Comparison of ENCODE assay signal across 11 mouse cellular contexts in the genomic region with DNA sequence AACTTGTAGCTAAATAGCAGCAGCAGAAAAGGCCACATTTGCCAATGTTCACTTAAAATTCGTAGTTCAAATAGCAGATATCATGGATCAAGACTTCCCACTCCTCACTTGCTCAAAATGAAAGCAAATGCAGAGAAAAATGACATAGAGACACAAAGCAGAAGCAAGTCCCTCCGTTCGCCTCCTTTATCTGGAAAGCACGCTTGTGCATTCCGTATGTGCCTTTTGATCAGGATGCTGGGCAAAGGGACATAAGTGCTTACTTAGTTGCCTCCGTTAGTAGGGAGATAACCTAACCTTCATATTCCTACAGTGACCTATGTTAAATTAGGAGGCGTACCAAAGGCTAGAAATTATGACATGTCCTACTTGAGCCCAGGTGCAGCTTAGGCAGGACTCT. TPM values are rescaled to one million over a fixed set of nuclear protein-coding genes. Genes with fewer than 3 reads are reported as not detected.
DNase-seq lines count a peak whose midpoint lies in the region; ATAC-seq and TF ChIP-seq lines count a peak whose summit lies in the region.
"Had no signal": no experiment of that assay in that cellular context is flagged by ENCODE, and none has a peak within 500 bp of the region (broad histone marks: within the 10 kb centered on the region; RNA-seq: fewer than 3 reads in every experiment).

No protein-coding gene starts in this region.

- peak overlapping the region; percentile 17 for H3K4me2 ChIP-seq in heart, embryonic 11.5 days
- peak overlapping the region; percentile 94 for H3K4me2 ChIP-seq in embryonic facial prominence, embryonic 13.5 days
- peak overlapping the region; percentile 100 for H3K4me2 ChIP-seq in hindbrain, postnatal 0 days (ENCODE audit: low read depth, low read length)
- H3K4me2 ChIP-seq in midbrain, embryonic 13.5 days (replicated peaks) = peak overlapping the region; percentile 93
- H3K4me2 ChIP-seq in lung, postnatal 0 days (replicated peaks; ENCODE audit: low read depth, low read length) = no peak overlapping the region
- no peak overlapping the region for H3K4me2 ChIP-seq in kidney, embryonic 14.5 days (replicated peaks; ENCODE audit: low read depth, low read length)
- H3K4me2 ChIP-seq: kidney, embryonic 15.5 days had no signal

- no peak for TF ChIP-seq EP300 in lung, postnatal 0 days (IDR thresholded peaks at IDR 0.05)

- no peaks in the 10 kb centered on the region for H3K9me3 ChIP-seq in heart, embryonic 11.5 days (replicated peaks; ENCODE audit: control insufficient read depth, low read length)
- H3K9me3 ChIP-seq in embryonic facial prominence, embryonic 13.5 days = no peaks in the 10 kb centered on the region
- H3K9me3 ChIP-seq in hindbrain, postnatal 0 days (ENCODE audit: low read length) = no peaks in the 10 kb centered on the region
- H3K9me3 ChIP-seq in midbrain, embryonic 13.5 days = no peaks in the 10 kb centered on the region
- no peaks in the 10 kb centered on the region for H3K9me3 ChIP-seq in lung, postnatal 0 days (ENCODE audit: low read length)
- H3K9me3 ChIP-seq in kidney, embryonic 14.5 days (ENCODE audit: control insufficient read depth, low read length) = no peaks in the 10 kb centered on the region
- H3K9me3 ChIP-seq: kidney, embryonic 15.5 days had no signal

- H3K36me3 ChIP-seq in heart, embryonic 11.5 days (ENCODE audit: control insufficient read depth, insufficient read depth, low read length) = peaks cover 4% of the 10 kb centered on the region; the same call in 1 of the 2 replicates
- H3K36me3 ChIP-seq in embryonic facial prominence, embryonic 13.5 days = peaks cover 34% of the 10 kb centered on the region
- no peaks in the 10 kb centered on the region for H3K36me3 ChIP-seq in hindbrain, postnatal 0 days (ENCODE audit: insufficient read depth, low read length)
- peaks cover 32% of the 10 kb centered on the region for H3K36me3 ChIP-seq in midbrain, embryonic 13.5 days
- H3K36me3 ChIP-seq in lung, postnatal 0 days (ENCODE audit: insufficient read depth, low read length) = no peaks in the 10 kb centered on the region
- no peaks in the 10 kb centered on the region for H3K36me3 ChIP-seq in kidney, embryonic 14.5 days (ENCODE audit: control insufficient read depth, insufficient read depth, low read length)
- H3K36me3 ChIP-seq: kidney, embryonic 15.5 days had no signal

- no peaks in the 10 kb centered on the region; the same call in 1 of the 2 replicates for H3K27me3 ChIP-seq in heart, embryonic 11.5 days (ENCODE audit: control insufficient read depth, insufficient read depth, low read length)
- H3K27me3 ChIP-seq in embryonic facial prominence, embryonic 13.5 days = no peaks in the 10 kb centered on the region
- H3K27me3 ChIP-seq in hindbrain, postnatal 0 days (ENCODE audit: insufficient read depth, low read length) = no peaks in the 10 kb centered on the region
- H3K27me3 ChIP-seq in midbrain, embryonic 13.5 days = no peaks in the 10 kb centered on the region
- no peaks in the 10 kb centered on the region for H3K27me3 ChIP-seq in lung, postnatal 0 days (replicated peaks; ENCODE audit: insufficient read depth, low read length)
- peaks cover 29% of the 10 kb centered on the region for H3K27me3 ChIP-seq in kidney, embryonic 14.5 days (ENCODE audit: control insufficient read depth, insufficient read depth, low read length)

- 32% methylated on average over 7 of the region's 7 CpGs for WGBS in heart, embryonic 11.5 days (ENCODE audit: insufficient replicate concordance)
- 36% methylated on average over 7 of the region's 7 CpGs for WGBS in embryonic facial prominence, embryonic 13.5 days
- WGBS in hindbrain, postnatal 0 days = 50% methylated on average over 7 of the region's 7 CpGs
- WGBS in midbrain, embryonic 13.5 days = 42% methylated on average over 7 of the region's 7 CpGs
- 76% methylated on average over 7 of the region's 7 CpGs for WGBS in lung, postnatal 0 days
- 80% methylated on average over 7 of the region's 7 CpGs for WGBS in kidney, embryonic 14.5 days

- no peak overlapping the region for H3K4me3 ChIP-seq in heart, embryonic 11.5 days (ENCODE audit: low read depth, low read length)
- H3K4me3 ChIP-seq in embryonic facial prominence, embryonic 13.5 days = peak overlapping the region; percentile 85
- H3K4me3 ChIP-seq in hindbrain, postnatal 0 days (ENCODE audit: low read length) = peak overlapping the region; percentile 69
- peak overlapping the region; percentile 79 for H3K4me3 ChIP-seq in midbrain, embryonic 13.5 days (replicated peaks)
- H3K4me3 ChIP-seq in lung, postnatal 0 days (ENCODE audit: low read depth, low read length) = no peak overlapping the region
- H3K4me3 ChIP-seq in kidney, embryonic 14.5 days (ENCODE audit: low read length) = no peak overlapping the region
- H3K4me3 ChIP-seq: kidney, embryonic 15.5 days had no signal

- intact Hi-C loops in heart, postnatal 14 days (cut with DNase I) = loop anchor here (2.0 to 5.0 kb wide), 3 partner anchors 154 to 1779 kb away; no protein-coding TSS in a partner anchor

- no peak for ATAC-seq in heart, embryonic 11.5 days (replicated peaks; ENCODE audit: insufficient number of reproducible peaks, low FRiP score, low TSS enrichment)
- ATAC-seq in embryonic facial prominence, embryonic 13.5 days (ENCODE audit: insufficient number of reproducible peaks, insufficient read depth, low FRiP score, low TSS enrichment, low read depth) = no peak
- no peak for ATAC-seq in hindbrain, postnatal 0 days
- no peak for ATAC-seq in midbrain, embryonic 13.5 days
- no peak for ATAC-seq in lung, postnatal 0 days
- no peak for ATAC-seq in kidney, embryonic 14.5 days (ENCODE audit: low FRiP score, low TSS enrichment)

- H3K27ac ChIP-seq in heart, embryonic 11.5 days (ENCODE audit: low read depth, low read length) = no peak overlapping the region
- H3K27ac ChIP-seq in embryonic facial prominence, embryonic 13.5 days = peak overlapping the region; percentile 12
- peak overlapping the region; percentile 75 for H3K27ac ChIP-seq in hindbrain, postnatal 0 days
- H3K27ac ChIP-seq in midbrain, embryonic 13.5 days = peak overlapping the region; percentile 64
- H3K27ac ChIP-seq in lung, postnatal 0 days (ENCODE audit: low read length) = no peak overlapping the region
- no peak overlapping the region for H3K27ac ChIP-seq in kidney, embryonic 14.5 days (ENCODE audit: low read depth, low read length)
- H3K27ac ChIP-seq: kidney, embryonic 15.5 days had no signal

- peaks cover 12% of the 10 kb centered on the region for H3K4me1 ChIP-seq in heart, embryonic 11.5 days (ENCODE audit: control insufficient read depth, insufficient read depth, low read length)
- H3K4me1 ChIP-seq in embryonic facial prominence, embryonic 13.5 days = peaks cover 49% of the 10 kb centered on the region
- H3K4me1 ChIP-seq in hindbrain, postnatal 0 days (ENCODE audit: insufficient read depth, low read length) = 0 out of 2 replicates have a peak, but pooled peaks cover 7% of the 10 kb centered on the region
- H3K4me1 ChIP-seq in midbrain, embryonic 13.5 days (replicated peaks) = peaks cover 66% of the 10 kb centered on the region
- no peaks in the 10 kb centered on the region; the same call in 1 of the 2 replicates for H3K4me1 ChIP-seq in lung, postnatal 0 days (ENCODE audit: insufficient read depth, low read depth, low read length)
- 0 out of 2 replicates have a peak, but pooled peaks cover 9% of the 10 kb centered on the region for H3K4me1 ChIP-seq in kidney, embryonic 14.5 days (ENCODE audit: control insufficient read depth, insufficient read depth, low read length)

- H3K9ac ChIP-seq in heart, embryonic 11.5 days (ENCODE audit: low read depth, low read length) = no peak overlapping the region
- peak overlapping the region; percentile 70 for H3K9ac ChIP-seq in embryonic facial prominence, embryonic 13.5 days
- H3K9ac ChIP-seq in hindbrain, postnatal 0 days (replicated peaks; ENCODE audit: low read length) = peak overlapping the region; percentile 44
- H3K9ac ChIP-seq in midbrain, embryonic 13.5 days (replicated peaks) = peak overlapping the region; percentile 66
- H3K9ac ChIP-seq in lung, postnatal 0 days (replicated peaks; ENCODE audit: low read depth) = no peak overlapping the region
- no peak overlapping the region for H3K9ac ChIP-seq in kidney, embryonic 14.5 days (ENCODE audit: low read depth, low read length)
- H3K9ac ChIP-seq: kidney, embryonic 15.5 days had no signal

- TF ChIP-seq CTCF in hindbrain, postnatal 0 days (IDR thresholded peaks at IDR 0.05; ENCODE audit: low read depth) = no peak
- no peak for TF ChIP-seq CTCF in lung, postnatal 0 days (IDR thresholded peaks at IDR 0.05)

- DNase-seq in heart, postnatal 14 days = no peak
- no peak for DNase-seq in hindbrain, postnatal 0 days (ENCODE audit: low spot score)
- DNase-seq in lung, postnatal 0 days (ENCODE audit: low spot score) = no peak
- DNase-seq in adrenal gland, postnatal 14 days = no peak
- DNase-seq: embryo, embryonic 11 days; lung, postnatal 4 days had no signal

RNA-seq across cellular contexts. Expression of gene Bcl11a, which starts 5.6 kb away (rescaled TPM):
- polyA plus RNA-seq in heart, embryonic 11.5 days (2014; fragmentation: Nextera tagmentation; extraction: Ambion mirVana) = 19.1 and 21.7 TPM in 2 replicates
- total RNA-seq in heart, postnatal 14 days (2021) = 1 to 10 TPM; 4.1 to 5.0 TPM
- 70.0 and 79.1 TPM in 2 replicates for polyA plus RNA-seq in embryonic facial prominence, embryonic 13.5 days (2015; fragmentation: Nextera tagmentation; extraction: Ambion mirVana)
- 32.2 and 32.3 TPM in 2 replicates for total RNA-seq in hindbrain, postnatal 0 days (2014; rRNA removed)
- polyA plus RNA-seq in hindbrain, postnatal 0 days (2015; fragmentation: Nextera tagmentation; extraction: Ambion mirVana) = 69.8 and 73.5 TPM in 2 replicates
- polyA plus RNA-seq in midbrain, embryonic 13.5 days (2015; fragmentation: Nextera tagmentation; extraction: Ambion mirVana) = 97.6 and 102 TPM in 2 replicates
- 2.4 and 2.6 TPM in 2 replicates for polyA plus RNA-seq in lung, postnatal 0 days (2015; fragmentation: Nextera tagmentation; extraction: Ambion mirVana)
- total RNA-seq in adrenal gland, postnatal 14 days (2021) = 5.1 and 9.7 TPM in 2 replicates
- polyA plus RNA-seq in kidney, embryonic 14.5 days (2014; fragmentation: Nextera tagmentation; extraction: Ambion mirVana) = 2.6 and 2.8 TPM in 2 replicates

RNA-seq across cellular contexts. Expression of gene A830031A19Rik, which starts 8.6 kb away (rescaled TPM):
- polyA plus RNA-seq in heart, embryonic 11.5 days (2014; fragmentation: Nextera tagmentation; extraction: Ambion mirVana) = not detected in 2 replicates
- total RNA-seq in heart, postnatal 14 days (2021) = not detected
- not detected in 2 replicates for polyA plus RNA-seq in embryonic facial prominence, embryonic 13.5 days (2015; fragmentation: Nextera tagmentation; extraction: Ambion mirVana)
- total RNA-seq in hindbrain, postnatal 0 days (2014; rRNA removed) = not detected in 2 replicates
- not detected in 2 replicates for polyA plus RNA-seq in hindbrain, postnatal 0 days (2015; fragmentation: Nextera tagmentation; extraction: Ambion mirVana)
- polyA plus RNA-seq in midbrain, embryonic 13.5 days (2015; fragmentation: Nextera tagmentation; extraction: Ambion mirVana) = not detected in 2 replicates
- polyA plus RNA-seq in lung, postnatal 0 days (2015; fragmentation: Nextera tagmentation; extraction: Ambion mirVana) = not detected in 2 replicates
- not detected in 2 replicates for total RNA-seq in adrenal gland, postnatal 14 days (2021)
- not detected in 2 replicates for polyA plus RNA-seq in kidney, embryonic 14.5 days (2014; fragmentation: Nextera tagmentation; extraction: Ambion mirVana)
- polyA plus RNA-seq: kidney, embryonic 15.5 days had no signal

Comparison
In these comparisons a context has a peak if more than half of its experiments do, and no peak if none do; other contexts are left out.
1. H3K27ac ChIP-seq: peak in embryonic facial prominence, embryonic 13.5 days (single experiment), hindbrain, postnatal 0 days (single experiment) and midbrain, embryonic 13.5 days (single experiment); none in heart, embryonic 11.5 days (single experiment), lung, postnatal 0 days (single experiment) and kidney, embryonic 14.5 days (single experiment).
2. H3K4me2 ChIP-seq: peak in heart, embryonic 11.5 days (single experiment), embryonic facial prominence, embryonic 13.5 days (single experiment), hindbrain, postnatal 0 days (single experiment) and midbrain, embryonic 13.5 days (single experiment); none in lung, postnatal 0 days (single experiment) and kidney, embryonic 14.5 days (single experiment).
3. H3K4me3 ChIP-seq: peak in embryonic facial prominence, embryonic 13.5 days (single experiment), hindbrain, postnatal 0 days (single experiment) and midbrain, embryonic 13.5 days (single experiment); none in heart, embryonic 11.5 days (single experiment), lung, postnatal 0 days (single experiment) and kidney, embryonic 14.5 days (single experiment).
4. H3K9ac ChIP-seq: peak in embryonic facial prominence, embryonic 13.5 days (single experiment), hindbrain, postnatal 0 days (single experiment) and midbrain, embryonic 13.5 days (single experiment); none in heart, embryonic 11.5 days (single experiment), lung, postnatal 0 days (single experiment) and kidney, embryonic 14.5 days (single experiment).